Mouse (Mus musculus) CD4-positive, CD25-positive, alpha-beta regulatory T cell, adult 4 months (primary cell): ENCODE results near the gene Tmem11. TPM values are rescaled to one million over a fixed set of nuclear protein-coding genes. Genes with fewer than 3 reads are reported as not detected.

Experiments used
- ATAC-seq: one replicate; pipeline ENCODE4 v1.8.0; 2017
- polyA plus RNA-seq, 2 experiments: library from polyadenylated mRNA; unstranded; fragments of 100-300 nt; shearing (Covaris generic); gene quantifications; one replicate each; pipeline ENCODE4 v1.2.1; 2017

The Tmem11 gene
- polyA plus RNA-seq, 2 experiments from 2014 or later = 33.2 to 36.9 TPM

DNA sequence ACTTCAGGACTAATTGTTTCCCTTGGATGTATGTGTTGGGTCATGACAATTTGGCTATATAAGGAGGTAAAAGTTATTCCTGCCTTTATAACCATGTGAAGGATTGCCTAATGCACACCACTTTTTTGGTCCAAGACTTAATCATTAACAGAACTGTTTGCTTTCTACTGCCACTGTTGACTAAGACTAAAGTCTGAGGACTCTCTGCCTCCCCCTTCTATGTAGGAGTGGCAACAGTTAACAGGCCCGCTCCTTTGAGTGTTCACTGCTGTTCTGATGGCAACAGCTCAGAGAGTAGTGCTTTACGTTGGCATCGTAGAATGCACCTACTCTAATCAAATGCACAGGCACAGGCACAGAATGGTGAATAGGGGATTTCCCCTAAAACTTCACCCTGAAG lies 53.9 kb downstream of the Tmem11 start:
- no peak for ATAC-seq

DNA sequence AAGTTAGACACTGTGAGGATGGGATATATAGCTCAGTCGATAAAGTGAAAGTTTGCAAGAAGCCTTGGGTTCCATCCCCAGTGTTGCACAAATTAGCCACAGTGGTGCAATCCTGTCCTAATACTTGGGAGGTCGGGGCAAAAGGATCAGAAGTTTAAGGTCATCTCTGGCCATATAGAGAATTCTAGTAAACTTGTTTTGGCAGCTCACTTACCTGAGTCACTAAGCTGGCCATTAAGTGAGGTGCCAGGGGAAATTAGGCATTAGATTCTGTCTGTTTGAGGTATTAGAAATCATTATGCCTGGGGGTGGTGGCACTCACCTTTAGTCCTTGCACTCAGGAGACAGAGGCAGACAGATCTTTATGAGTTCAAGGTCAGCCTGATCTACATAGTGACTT lies 55.3 kb downstream of the Tmem11 start:
- ATAC-seq = no peak

DNA sequence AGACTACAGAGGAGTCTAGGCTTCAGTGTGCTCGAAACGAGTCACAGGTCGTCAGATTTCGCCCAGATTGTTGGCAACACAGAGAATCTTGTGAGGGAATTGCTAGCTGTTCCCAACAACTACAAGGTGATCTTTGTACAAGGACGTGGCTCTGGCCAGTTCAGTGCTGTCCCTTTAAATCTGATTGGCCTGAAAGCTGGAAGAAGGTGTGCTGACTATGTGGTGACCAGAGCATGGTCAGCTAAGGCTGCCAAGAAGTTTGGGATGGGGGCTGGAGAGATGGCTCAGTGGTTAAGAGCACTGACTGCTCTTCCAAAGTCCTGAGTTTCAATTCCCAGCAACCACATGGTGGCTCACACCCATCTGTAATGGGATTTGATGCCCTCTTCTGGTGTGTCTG lies 62.7 kb downstream of the Tmem11 start:
- ATAC-seq = no peak

Other genes with a start within 250 kb of the Tmem11 start
- 10 to 100 TPM in 1 of 2 experiments, 1 to 10 TPM in 1; 9.7 to 12.8 TPM for gene Llgl1, start 179.5 kb downstream of the Tmem11 start, polyA plus RNA-seq
- gene Flii, start 152.0 kb downstream of the Tmem11 start, polyA plus RNA-seq = 100 to 1,000 TPM in 1 of 2 experiments, 10 to 100 TPM in 1; 67.8 to 101 TPM
- gene Mief2, start 150.9 kb downstream of the Tmem11 start, polyA plus RNA-seq = 10 to 100 TPM in 1 of 2 experiments, 1 to 10 TPM in 1; 9.1 to 12.2 TPM
- 10 to 100 TPM; 13.8 to 25.0 TPM for gene Top3a, start 101.9 kb downstream of the Tmem11 start, polyA plus RNA-seq
- 1 to 10 TPM; 5.7 to 6.6 TPM for gene Smcr8, start 101.7 kb downstream of the Tmem11 start, polyA plus RNA-seq
- 10 to 100 TPM; 18.6 to 33.7 TPM for gene Shmt1, start 67.6 kb downstream of the Tmem11 start, polyA plus RNA-seq
- 10 to 100 TPM; 22.4 to 24.8 TPM for gene Dhrs7b, start 48.6 kb downstream of the Tmem11 start, polyA plus RNA-seq
- gene Natd1, start 35.5 kb upstream of the Tmem11 start, polyA plus RNA-seq = 1 to 10 TPM; 6.9 to 9.9 TPM
- gene Map2k3, start 52.8 kb upstream of the Tmem11 start, polyA plus RNA-seq = 10 to 100 TPM; 48.1 to 70.2 TPM
- not detected for gene Kcnj12, start 143.3 kb upstream of the Tmem11 start, polyA plus RNA-seq
- gene Tnfrsf13b, start 247.5 kb upstream of the Tmem11 start, polyA plus RNA-seq = 10 to 100 TPM; 77.2 to 97.2 TPM